Mouse (Mus musculus): ENCODE data around the gene Grcc10. TPM values are rescaled to one million over a fixed set of nuclear protein-coding genes. Genes with fewer than 3 reads are reported as not detected.
A peak's percentile ranks its signal among the peaks of the same experiment; 100 is the strongest.

The Grcc10 gene
- polyA plus RNA-seq (2016; fragmentation: Nextera tagmentation; extraction: Ambion mirVana), result 445 and 490 TPM in 2 replicates

DNA sequence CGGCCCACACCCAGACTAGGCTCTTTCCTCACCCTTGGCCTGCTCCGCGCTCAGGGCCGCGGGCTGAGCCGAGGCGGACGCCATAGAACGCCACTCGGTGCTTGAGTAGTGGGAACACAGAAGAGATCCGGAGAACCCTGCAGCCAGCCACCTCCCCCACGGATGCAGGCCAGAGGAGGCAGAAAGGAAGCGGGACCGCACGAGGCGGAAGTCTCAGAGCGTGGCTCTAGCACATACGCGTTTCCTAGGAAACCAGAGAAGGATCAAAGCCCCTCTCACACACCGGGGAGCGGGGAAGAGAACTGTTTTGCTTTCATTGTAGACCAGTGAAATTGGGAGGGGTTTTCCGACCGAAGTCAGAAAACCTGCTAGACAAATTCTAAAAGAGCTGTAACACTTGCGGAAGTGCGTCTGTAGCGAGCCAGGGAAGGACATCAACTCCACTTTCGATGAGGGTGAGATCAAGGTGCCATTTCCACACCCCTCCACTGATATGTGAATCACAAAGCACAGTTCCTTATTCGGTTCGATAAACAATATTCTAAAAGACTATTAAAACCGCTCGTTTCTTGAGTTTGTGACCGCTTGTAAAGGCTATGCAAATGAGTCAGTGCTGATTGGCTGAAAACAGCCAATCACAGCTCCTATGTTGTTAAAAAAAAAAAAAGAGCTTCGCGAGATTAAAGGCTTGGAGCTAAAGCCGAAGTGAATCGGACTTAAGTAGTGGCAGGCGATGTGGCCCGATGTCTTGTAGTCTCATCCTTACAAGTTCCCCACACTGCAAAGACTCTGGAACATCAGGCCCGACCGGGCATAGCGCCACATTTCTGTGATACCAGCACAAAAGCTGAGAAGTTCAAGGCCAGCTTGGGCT lies at the start of gene Grcc10:
Grcc10 (minus strand) TSS at position 487 of the 874 bp plus-strand sequence.
- Histone ChIP-seq H3K27me3 (ENCODE audit: low read depth, poor library complexity, severe bottlenecking) (no peaks in the 10 kb centered on the region), H3K4me1 (peaks cover 62% of the 10 kb centered on the region), H3K36me3 (peaks cover 41% of the 10 kb centered on the region), H3K9me3 (replicated peaks) (no peaks in the 10 kb centered on the region), H3K4me3 (peak within 1 kb of the TSS; percentile 76), H3K27ac (replicated peaks) (peak within 1 kb of the TSS; percentile 95)
- WGBS, result under 1% methylated on average over 41 of the region's 41 CpGs
- DNase-seq (ENCODE audit: low spot score), result peak; percentile 96

GRCm38 (mm10) chr6:124790121-124790520 lies 48.9 kb upstream of the Grcc10 start:
- no peak for DNase-seq (ENCODE audit: low spot score)
- no peaks in the 10 kb centered on the region for H3K36me3 ChIP-seq
- no peaks in the 10 kb centered on the region for H3K9me3 ChIP-seq (replicated peaks)
- H3K4me1 ChIP-seq, result peaks cover 3% of the 10 kb centered on the region; the same call in 1 of the 2 replicates
- H3K27me3 ChIP-seq (ENCODE audit: low read depth, poor library complexity, severe bottlenecking), result no peaks in the 10 kb centered on the region
- H3K4me3 ChIP-seq, result no peak overlapping the region
- 79% methylated on average over 4 of the region's 4 CpGs for WGBS
- H3K27ac ChIP-seq (replicated peaks), result no peak overlapping the region

DNA sequence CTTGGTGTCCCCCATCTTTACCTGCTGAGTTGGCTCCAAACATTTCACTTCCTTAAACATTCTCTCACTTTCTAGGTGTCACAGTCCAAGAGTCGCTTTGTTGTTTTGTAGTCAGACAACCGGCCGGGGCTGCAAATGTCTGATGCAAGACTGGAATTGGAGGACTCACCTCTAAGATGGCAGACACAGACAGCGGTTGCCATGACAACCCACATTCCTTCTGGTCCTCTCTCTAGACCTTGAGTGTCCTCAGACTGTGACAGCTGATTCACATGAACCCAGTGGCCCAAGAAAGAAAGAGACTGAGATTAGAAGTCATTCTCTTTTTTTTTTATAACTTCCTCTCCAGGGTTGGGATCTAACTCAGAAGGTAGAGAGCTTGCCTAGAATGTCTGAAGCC lies 48.3 kb upstream of the Grcc10 start:
- H3K4me3 ChIP-seq, result no peak overlapping the region
- no peak for DNase-seq (ENCODE audit: low spot score)
- H3K4me1 ChIP-seq, result peaks cover 3% of the 10 kb centered on the region; the same call in 1 of the 2 replicates
- no peak overlapping the region for H3K27ac ChIP-seq (replicated peaks)
- 90% methylated on average over 4 of the region's 4 CpGs for WGBS
- H3K36me3 ChIP-seq, result no peaks in the 10 kb centered on the region
- no peaks in the 10 kb centered on the region for H3K9me3 ChIP-seq (replicated peaks)
- H3K27me3 ChIP-seq (ENCODE audit: low read depth, poor library complexity, severe bottlenecking), result no peaks in the 10 kb centered on the region

DNA sequence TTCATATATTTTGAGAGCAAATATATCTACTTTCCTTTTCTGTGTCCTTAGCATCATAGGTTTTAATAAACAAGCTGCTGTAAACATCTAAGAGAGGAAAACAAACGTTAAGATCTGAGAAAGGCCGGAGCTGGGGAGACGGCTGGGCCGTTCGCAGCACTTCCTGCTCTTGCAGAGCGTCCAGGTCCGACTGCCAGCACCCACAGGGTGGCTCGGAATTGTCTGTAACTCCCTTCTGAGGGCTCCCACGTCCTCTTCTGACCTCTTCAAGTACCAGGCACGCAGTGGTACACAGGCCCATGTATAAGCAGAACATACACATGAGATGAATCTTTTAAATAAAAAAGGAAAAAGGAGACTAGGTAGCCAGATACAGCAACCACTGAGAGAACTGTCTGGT lies 46.5 kb upstream of the Grcc10 start:
- Histone ChIP-seq H3K9me3 (replicated peaks) (no peaks in the 10 kb centered on the region), H3K4me3 (no peak overlapping the region), H3K27ac (replicated peaks) (no peak overlapping the region), H3K4me1 (peaks cover 7% of the 10 kb centered on the region), H3K27me3 (ENCODE audit: low read depth, poor library complexity, severe bottlenecking) (no peaks in the 10 kb centered on the region), H3K36me3 (no peaks in the 10 kb centered on the region)
- no peak for DNase-seq (ENCODE audit: low spot score)
- WGBS, result 80% methylated on average over 10 of the region's 10 CpGs

DNA sequence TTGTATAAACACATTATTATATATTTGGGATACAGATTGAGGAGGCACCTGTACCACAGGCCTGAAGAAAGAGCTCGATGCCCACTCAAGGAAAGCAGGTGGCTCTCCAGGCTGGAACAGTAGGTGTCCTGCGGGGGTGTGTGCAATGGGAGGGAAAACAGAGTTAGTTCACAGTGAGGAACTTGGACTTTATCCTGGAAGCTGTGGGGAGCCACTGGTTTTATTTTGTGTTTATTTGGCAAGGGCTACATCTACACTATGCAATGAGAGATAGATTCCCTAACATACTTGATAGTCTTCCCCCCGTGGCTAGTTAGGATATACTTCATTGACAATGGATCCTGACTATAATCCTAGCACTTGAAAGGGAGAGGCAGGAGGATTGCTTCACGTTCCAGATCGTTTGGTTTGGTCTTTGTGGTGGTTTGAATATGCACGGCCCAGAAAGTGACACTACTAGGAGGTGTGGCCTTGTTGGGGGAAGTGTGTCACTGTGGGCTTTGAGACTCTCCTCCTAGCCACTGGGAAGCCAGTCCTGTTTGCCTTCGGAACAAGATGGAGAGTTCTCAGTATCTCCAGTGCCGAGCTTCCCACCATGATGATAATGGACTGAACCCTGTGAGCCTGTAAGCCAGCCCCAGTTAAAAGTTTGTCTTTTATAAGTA lies 45.7 kb upstream of the Grcc10 start:
- Histone ChIP-seq H3K4me1 (peaks cover 12% of the 10 kb centered on the region), H3K27ac (replicated peaks) (no peak overlapping the region), H3K9me3 (replicated peaks) (no peaks in the 10 kb centered on the region), H3K4me3 (no peak overlapping the region), H3K36me3 (no peaks in the 10 kb centered on the region), H3K27me3 (ENCODE audit: low read depth, poor library complexity, severe bottlenecking) (no peaks in the 10 kb centered on the region)
- 61% methylated on average over 8 of the region's 8 CpGs for WGBS
- no peak for DNase-seq (ENCODE audit: low spot score)

DNA sequence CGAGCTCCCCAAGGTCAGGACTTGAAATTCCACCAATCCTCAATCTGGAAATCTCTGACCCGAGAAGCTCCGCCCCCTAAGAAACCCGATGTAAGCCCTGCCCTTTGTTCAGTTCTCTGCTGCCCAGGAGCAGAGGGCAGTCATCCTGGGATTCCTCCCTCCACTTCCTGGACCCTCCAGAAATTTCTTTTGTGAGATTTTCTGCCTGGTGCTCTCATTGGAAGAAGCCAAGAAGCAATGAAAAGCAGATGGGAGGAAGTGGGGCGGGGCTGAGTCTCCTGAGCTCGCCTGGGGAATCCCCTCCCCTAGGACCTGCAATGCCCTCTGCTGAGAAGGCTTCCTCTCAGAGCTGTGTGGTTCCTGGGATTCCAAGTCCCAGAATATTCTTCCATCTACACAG lies 41.3 kb upstream of the Grcc10 start:
- DNase-seq (ENCODE audit: low spot score), result peak; percentile 51
- WGBS, result 25% methylated on average over 6 of the region's 6 CpGs
- Histone ChIP-seq H3K36me3 (no peaks in the 10 kb centered on the region), H3K27me3 (ENCODE audit: low read depth, poor library complexity, severe bottlenecking) (peaks cover 24% of the 10 kb centered on the region), H3K27ac (replicated peaks) (peak overlapping the region; percentile 64; the same call in 1 of the 2 replicates), H3K9me3 (replicated peaks) (no peaks in the 10 kb centered on the region), H3K4me3 (no peak overlapping the region), H3K4me1 (peaks cover 30% of the 10 kb centered on the region)

- Histone ChIP-seq H3K27me3 (ENCODE audit: low read depth, poor library complexity, severe bottlenecking) (peaks cover 24% of the 10 kb centered on the region), H3K27ac (replicated peaks) (no peak overlapping the region), H3K4me3 (no peak overlapping the region), H3K4me1 (peaks cover 30% of the 10 kb centered on the region), H3K9me3 (replicated peaks) (no peaks in the 10 kb centered on the region), H3K36me3 (no peaks in the 10 kb centered on the region)
- 91% methylated on average over 7 of the region's 7 CpGs for WGBS
- no peak for DNase-seq (ENCODE audit: low spot score)
Measured at GRCm38 (mm10) chr6:124780917-124781316, 39.7 kb upstream of the Grcc10 start.

DNA sequence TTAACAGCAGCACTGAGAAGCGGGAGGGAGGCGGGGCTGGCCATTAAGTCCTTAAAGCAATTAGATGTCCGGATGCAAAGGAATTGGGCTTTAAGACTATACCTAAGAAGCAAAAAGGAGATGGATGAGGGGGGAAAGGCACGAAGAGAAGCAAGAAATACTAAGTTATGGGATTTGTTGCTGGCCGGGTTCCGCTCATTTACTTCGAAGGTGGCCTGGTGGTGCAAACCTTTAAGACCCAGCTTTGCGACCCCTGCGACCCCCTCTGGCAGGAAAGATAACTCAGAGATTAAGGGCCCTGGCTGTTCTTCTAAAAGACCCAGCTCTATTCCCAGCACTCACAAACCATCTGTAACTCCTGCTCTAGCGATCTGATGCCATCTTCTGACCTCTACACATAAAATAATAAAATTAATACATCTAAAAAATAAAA lies 38.8 kb upstream of the Grcc10 start:
- peak; percentile 66 for DNase-seq (ENCODE audit: low spot score)
- 3% methylated on average over 10 of the region's 10 CpGs for WGBS
- Histone ChIP-seq H3K36me3 (no peaks in the 10 kb centered on the region), H3K9me3 (replicated peaks) (no peaks in the 10 kb centered on the region), H3K4me1 (peaks cover 30% of the 10 kb centered on the region), H3K4me3 (peak overlapping the region; percentile 52), H3K27ac (replicated peaks) (peak overlapping the region; percentile 65), H3K27me3 (ENCODE audit: low read depth, poor library complexity, severe bottlenecking) (peaks cover 24% of the 10 kb centered on the region)

- H3K27me3 ChIP-seq (ENCODE audit: low read depth, poor library complexity, severe bottlenecking), result peaks cover 24% of the 10 kb centered on the region
- 4% methylated on average over 23 of the region's 23 CpGs for WGBS
- DNase-seq (ENCODE audit: low spot score), result peak; percentile 73
- peak within 1 kb of the TSS; percentile 65 for H3K27ac ChIP-seq (replicated peaks)
- H3K9me3 ChIP-seq (replicated peaks), result no peaks in the 10 kb centered on the region
- peak within 1 kb of the TSS; percentile 52 for H3K4me3 ChIP-seq
- H3K4me1 ChIP-seq, result peaks cover 30% of the 10 kb centered on the region
- no peaks in the 10 kb centered on the region for H3K36me3 ChIP-seq
Measured at GRCm38 (mm10) chr6:124779222-124779983, 38.2 kb upstream of the Grcc10 start, which contains the start of gene Lrrc23. Gene Lrrc23 (minus strand): TSS chr6:124779727.

- Histone ChIP-seq H3K4me1 (peaks cover 40% of the 10 kb centered on the region), H3K9me3 (replicated peaks) (no peaks in the 10 kb centered on the region), H3K27me3 (ENCODE audit: low read depth, poor library complexity, severe bottlenecking) (peaks cover 78% of the 10 kb centered on the region), H3K4me3 (no peak overlapping the region), H3K36me3 (no peaks in the 10 kb centered on the region), H3K27ac (replicated peaks) (no peak overlapping the region)
- WGBS, result 88% methylated on average over 15 of the region's 15 CpGs
- DNase-seq (ENCODE audit: low spot score), result no peak
Measured at GRCm38 (mm10) chr6:124770511-124770910, 29.3 kb upstream of the Grcc10 start.

DNA sequence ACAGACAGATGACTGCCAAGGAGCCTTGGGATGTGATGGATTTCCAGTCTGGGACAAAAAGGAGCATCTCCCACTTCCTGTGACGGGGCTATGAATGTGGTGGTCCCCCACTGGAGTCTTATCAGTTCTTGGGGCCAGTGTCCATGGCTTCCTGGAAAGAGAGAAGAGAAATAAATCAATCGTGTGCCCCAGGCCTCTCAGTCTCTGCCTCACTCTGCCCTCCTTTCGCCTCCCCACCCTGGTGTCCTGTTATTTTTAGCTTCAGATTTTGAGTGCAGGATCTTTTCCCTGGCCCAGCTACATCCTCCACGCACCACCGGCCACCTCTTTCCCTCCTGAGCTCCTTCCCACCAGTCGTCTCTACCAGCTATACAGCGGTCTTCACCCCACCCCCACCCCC lies 28.8 kb upstream of the Grcc10 start:
- WGBS, result 61% methylated on average over 7 of the region's 7 CpGs
- Histone ChIP-seq H3K27ac (replicated peaks) (peak overlapping the region; percentile 81), H3K4me3 (peak overlapping the region; percentile 58), H3K27me3 (ENCODE audit: low read depth, poor library complexity, severe bottlenecking) (peaks cover 78% of the 10 kb centered on the region), H3K9me3 (replicated peaks) (no peaks in the 10 kb centered on the region), H3K36me3 (no peaks in the 10 kb centered on the region), H3K4me1 (peaks cover 40% of the 10 kb centered on the region)
- DNase-seq (ENCODE audit: low spot score), result no peak

GRCm38 (mm10) chr6:124769101-124769765 lies 28.1 kb upstream of the Grcc10 start, which contains the start of gene Eno2:
Gene Eno2 (minus strand): TSS chr6:124769673.
- peak within 1 kb of the TSS; percentile 58 for H3K4me3 ChIP-seq
- DNase-seq (ENCODE audit: low spot score), result peak; percentile 70
- peaks cover 40% of the 10 kb centered on the region for H3K4me1 ChIP-seq
- peak within 1 kb of the TSS; percentile 81 for H3K27ac ChIP-seq (replicated peaks)
- H3K36me3 ChIP-seq, result no peaks in the 10 kb centered on the region
- WGBS, result under 1% methylated on average over 52 of the region's 54 CpGs
- H3K9me3 ChIP-seq (replicated peaks), result no peaks in the 10 kb centered on the region
- peaks cover 78% of the 10 kb centered on the region for H3K27me3 ChIP-seq (ENCODE audit: low read depth, poor library complexity, severe bottlenecking)
